Mouse (Mus musculus): ENCODE data around the gene Ptprn2.

DNA sequence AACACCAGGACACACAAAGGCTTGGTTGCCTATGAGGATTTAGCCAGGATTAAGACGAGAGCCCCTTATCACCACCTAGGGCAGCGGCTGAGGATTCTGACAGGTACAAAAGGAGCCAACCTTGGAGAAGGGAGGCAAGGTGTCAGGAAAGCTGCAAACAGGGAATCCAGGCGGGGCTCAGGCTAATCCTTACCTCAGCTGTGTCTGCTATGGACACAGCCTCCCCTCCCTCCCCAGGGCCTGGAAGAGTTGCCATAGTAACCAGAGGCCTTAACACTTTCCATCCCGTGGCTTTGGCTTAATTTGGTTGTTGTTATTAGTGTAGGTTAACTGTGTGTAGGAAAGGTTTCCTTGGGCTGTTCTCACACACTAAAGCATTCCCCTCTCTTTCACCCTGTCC is 787.6 kb downstream of the Ptprn2 start:
- TF ChIP-seq POLR2A (IDR thresholded peaks at IDR 0.05; ENCODE audit: insufficient read depth, low read length): no peak
- TF ChIP-seq CTCF (IDR thresholded peaks at IDR 0.05; ENCODE audit: low read depth, low read length): no peak
- TF ChIP-seq EP300 (IDR thresholded peaks at IDR 0.05; ENCODE audit: insufficient read depth, low read depth, low read length): no peak

Measured in ES-Bruce4 (cell line).